Mouse (Mus musculus): Measurements from ENCODE around the gene Gm19684.
"Not testable (repeated sequence)": the region's sequence is repeated elsewhere in the genome, so short reads cannot be mapped to it uniquely, and the experiment has no call there.

GRCm38 (mm10) chr17:36110129-36110528 lies 11.3 kb upstream of the Gm19684 start:
- not testable (repeated sequence) for TF ChIP-seq CTCF (IDR thresholded peaks at IDR 0.05; ENCODE audit: low read depth, low read length); POLR2A (IDR thresholded peaks at IDR 0.05; ENCODE audit: extremely low read depth, insufficient read depth, low read length)
